Comparison of ENCODE assay signal across 8 mouse cellular contexts in the genomic region with DNA sequence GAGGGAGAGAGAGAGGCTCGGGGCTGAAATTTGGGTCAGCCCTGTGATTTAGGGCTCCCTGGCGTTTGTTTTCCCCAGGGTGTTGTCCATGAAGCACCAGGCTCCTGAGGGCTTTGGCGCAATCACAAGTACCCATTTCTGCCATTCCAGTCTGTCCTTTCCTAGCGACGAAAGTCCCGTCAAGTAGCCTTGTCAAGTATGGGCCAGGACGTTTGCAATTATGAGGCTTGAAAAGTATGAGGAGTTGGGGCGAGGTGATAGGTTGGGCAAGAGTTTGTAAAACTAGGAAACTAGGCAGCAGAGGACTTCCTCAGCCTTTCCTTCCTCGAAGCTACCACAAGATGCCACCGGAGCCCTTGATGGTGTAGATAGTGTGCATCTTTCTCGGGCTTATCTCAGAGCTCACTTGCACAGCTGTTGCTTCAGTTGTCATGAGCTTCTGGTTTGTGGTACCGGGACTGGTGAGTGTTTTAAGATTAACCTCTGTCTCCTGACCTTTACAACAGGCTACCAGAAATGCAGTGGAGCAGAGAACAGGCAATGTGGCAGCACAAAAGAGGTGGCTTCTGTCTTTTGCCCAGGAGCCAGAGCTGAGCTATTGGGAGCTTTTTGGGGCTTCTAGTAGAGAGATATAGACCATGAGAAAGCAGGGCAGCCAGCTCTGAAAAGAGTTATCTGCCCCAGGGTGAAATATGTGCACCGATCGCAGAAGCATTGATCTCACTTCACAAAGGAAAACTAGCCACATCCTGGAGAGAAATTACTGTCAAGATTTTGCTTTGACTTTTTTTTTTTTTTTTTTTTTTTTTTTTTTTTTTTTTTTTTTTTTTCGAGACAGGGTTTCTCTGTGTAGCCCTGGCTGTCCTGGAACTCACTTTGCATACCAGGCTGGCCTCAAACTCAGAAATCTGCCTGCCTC. TPM values are rescaled to one million over a fixed set of nuclear protein-coding genes. Genes with fewer than 3 reads are reported as not detected.
DNase-seq lines count a peak whose midpoint lies in the region; ATAC-seq and TF ChIP-seq lines count a peak whose summit lies in the region.

No protein-coding gene starts in this region.

- no peak overlapping the region for H3K27ac ChIP-seq in heart, embryonic 12.5 days (ENCODE audit: poor library complexity, severe bottlenecking)
- no peak overlapping the region for H3K27ac ChIP-seq in cortical plate, adult 2 months (ENCODE audit: insufficient read depth, low read length)
- H3K27ac ChIP-seq in hindbrain, embryonic 16.5 days (ENCODE audit: low read depth, low read length), result no peak overlapping the region
- peak overlapping the region; percentile 92 for H3K27ac ChIP-seq in liver, embryonic 16.5 days (ENCODE audit: low read length)
- no peak overlapping the region for H3K27ac ChIP-seq in neural tube, embryonic 13.5 days (replicated peaks)

- no peak for DNase-seq in heart, postnatal 10 days
- no peak for DNase-seq in urinary bladder, postnatal 14 days (ENCODE audit: low spot score)
- no peak for DNase-seq in layer of hippocampus, postnatal 36 days

- TF ChIP-seq CTCF in cortical plate, adult 2 months (IDR thresholded peaks at IDR 0.05; ENCODE audit: extremely low read depth, insufficient read depth, low read length), result no peak

- intact Hi-C loops in heart, postnatal 10 days (cut with DNase I), result no loop called here

- no peaks in the 10 kb centered on the region for H3K36me3 ChIP-seq in heart, embryonic 12.5 days
- H3K36me3 ChIP-seq in hindbrain, embryonic 16.5 days (ENCODE audit: control insufficient read depth, insufficient read depth, low read length), result 0 out of 2 replicates have a peak, but pooled peaks cover 7% of the 10 kb centered on the region
- H3K36me3 ChIP-seq in liver, embryonic 16.5 days (ENCODE audit: control insufficient read depth, insufficient read depth), result no peaks in the 10 kb centered on the region
- H3K36me3 ChIP-seq in neural tube, embryonic 13.5 days, result peaks cover 13% of the 10 kb centered on the region

- peak overlapping the region; percentile 84 for H3K4me3 ChIP-seq in heart, embryonic 12.5 days
- peak overlapping the region; percentile 58 for H3K4me3 ChIP-seq in cortical plate, adult 2 months (ENCODE audit: insufficient read depth, low read length)
- H3K4me3 ChIP-seq in hindbrain, embryonic 16.5 days (ENCODE audit: low read length), result peak overlapping the region; percentile 77
- H3K4me3 ChIP-seq in liver, embryonic 16.5 days (ENCODE audit: low read depth, low read length), result peak overlapping the region; percentile 95
- peak overlapping the region; percentile 71 for H3K4me3 ChIP-seq in neural tube, embryonic 13.5 days

- H3K4me2 ChIP-seq in heart, embryonic 12.5 days, result peak overlapping the region; percentile 98
- peak overlapping the region; percentile 99 for H3K4me2 ChIP-seq in hindbrain, embryonic 16.5 days (ENCODE audit: low read length)
- H3K4me2 ChIP-seq in liver, embryonic 16.5 days (ENCODE audit: low read depth, low read length), result peak overlapping the region; percentile 86
- peak overlapping the region; percentile 82 for H3K4me2 ChIP-seq in neural tube, embryonic 13.5 days

- no peak for TF ChIP-seq POLR2A in cortical plate, adult 2 months (IDR thresholded peaks at IDR 0.05; ENCODE audit: extremely low read depth, insufficient read depth, low read length)

- peak overlapping the region; percentile 87 for H3K9ac ChIP-seq in heart, embryonic 12.5 days
- peak overlapping the region; percentile 80 for H3K9ac ChIP-seq in hindbrain, embryonic 16.5 days (ENCODE audit: low read depth, low read length)
- peak overlapping the region; percentile 94 for H3K9ac ChIP-seq in liver, embryonic 16.5 days (ENCODE audit: low read depth, low read length)
- peak overlapping the region; percentile 78 for H3K9ac ChIP-seq in neural tube, embryonic 13.5 days

- ATAC-seq in heart, embryonic 12.5 days (ENCODE audit: insufficient number of reproducible peaks, low FRiP score), result no peak
- no peak for ATAC-seq in hindbrain, embryonic 16.5 days
- ATAC-seq in liver, embryonic 16.5 days (ENCODE audit: low read depth), result peak; percentile 64
- ATAC-seq in neural tube, embryonic 13.5 days (ENCODE audit: low read depth), result no peak

- WGBS in heart, embryonic 12.5 days, result 8% methylated on average over 14 of the region's 15 CpGs
- 19% methylated on average over 15 of the region's 15 CpGs for WGBS in hindbrain, embryonic 16.5 days
- WGBS in liver, embryonic 16.5 days (ENCODE audit: insufficient replicate concordance), result 2% methylated on average over 15 of the region's 15 CpGs
- 20% methylated on average over 15 of the region's 15 CpGs for WGBS in neural tube, embryonic 13.5 days

- no peaks in the 10 kb centered on the region for H3K9me3 ChIP-seq in heart, embryonic 12.5 days (replicated peaks)
- H3K9me3 ChIP-seq in hindbrain, embryonic 16.5 days (ENCODE audit: control insufficient read depth, low read length), result no peaks in the 10 kb centered on the region
- no peaks in the 10 kb centered on the region for H3K9me3 ChIP-seq in liver, embryonic 16.5 days (replicated peaks; ENCODE audit: control insufficient read depth, low read length)
- H3K9me3 ChIP-seq in neural tube, embryonic 13.5 days, result no peaks in the 10 kb centered on the region

- peaks cover 45% of the 10 kb centered on the region for H3K4me1 ChIP-seq in heart, embryonic 12.5 days (replicated peaks)
- H3K4me1 ChIP-seq in cortical plate, adult 2 months (ENCODE audit: control insufficient read depth, insufficient read depth, low read length), result peaks cover 5% of the 10 kb centered on the region; the same call in 1 of the 2 replicates
- H3K4me1 ChIP-seq in hindbrain, embryonic 16.5 days (ENCODE audit: control insufficient read depth, insufficient read depth, low read depth, low read length), result peaks cover 14% of the 10 kb centered on the region
- H3K4me1 ChIP-seq in liver, embryonic 16.5 days (ENCODE audit: control insufficient read depth, low read depth, low read length), result peaks cover 49% of the 10 kb centered on the region
- peaks cover 16% of the 10 kb centered on the region for H3K4me1 ChIP-seq in neural tube, embryonic 13.5 days (replicated peaks)

- 0 out of 2 replicates have a peak, but pooled peaks cover 3% of the 10 kb centered on the region for H3K27me3 ChIP-seq in heart, embryonic 12.5 days (replicated peaks)
- no peaks in the 10 kb centered on the region for H3K27me3 ChIP-seq in hindbrain, embryonic 16.5 days (replicated peaks; ENCODE audit: control insufficient read depth, insufficient read depth, low read length)
- no peaks in the 10 kb centered on the region for H3K27me3 ChIP-seq in liver, embryonic 16.5 days (ENCODE audit: control insufficient read depth, insufficient read depth, low read depth, low read length)
- peaks cover 11% of the 10 kb centered on the region; the same call in 1 of the 2 replicates for H3K27me3 ChIP-seq in neural tube, embryonic 13.5 days

RNA-seq across cellular contexts. Expression of a gene that starts 10.9 kb away (rescaled TPM):
- 17.3 and 20.2 TPM in 2 replicates for polyA plus RNA-seq in heart, embryonic 12.5 days (2016; fragmentation: Nextera tagmentation; extraction: Ambion mirVana)
- 10 to 100 TPM; 10.1 to 14.9 TPM for total RNA-seq in heart, postnatal 10 days (2021)
- polyA plus RNA-seq in cortical plate, adult 2 months (2012; rRNA removed), result 73.6 and 78.2 TPM in 2 replicates
- 18.4 and 23.7 TPM in 2 replicates for polyA plus RNA-seq in hindbrain, embryonic 16.5 days (2015; fragmentation: Nextera tagmentation; extraction: Ambion mirVana)
- 32.7 and 39.1 TPM in 2 replicates for polyA plus RNA-seq in liver, embryonic 16.5 days (2015; fragmentation: Nextera tagmentation; extraction: Ambion mirVana)
- polyA plus RNA-seq in neural tube, embryonic 13.5 days (2015; fragmentation: Nextera tagmentation; extraction: Ambion mirVana), result 23.6 and 29.1 TPM in 2 replicates
- 10 to 100 TPM; 40.9 to 51.4 TPM for total RNA-seq in layer of hippocampus, postnatal 36 days (2021)

RNA-seq across cellular contexts. Expression of a gene that starts 38.0 kb away (rescaled TPM):
- polyA plus RNA-seq in heart, embryonic 12.5 days (2016; fragmentation: Nextera tagmentation; extraction: Ambion mirVana), result 100.0 and 100 TPM in 2 replicates
- 10 to 100 TPM; 26.2 to 32.5 TPM for total RNA-seq in heart, postnatal 10 days (2021)
- polyA plus RNA-seq in cortical plate, adult 2 months (2012; rRNA removed), result 33.9 and 35.4 TPM in 2 replicates
- polyA plus RNA-seq in hindbrain, embryonic 16.5 days (2015; fragmentation: Nextera tagmentation; extraction: Ambion mirVana), result 86.1 and 93.2 TPM in 2 replicates
- 49.4 and 54.4 TPM in 2 replicates for polyA plus RNA-seq in liver, embryonic 16.5 days (2015; fragmentation: Nextera tagmentation; extraction: Ambion mirVana)
- 101 and 115 TPM in 2 replicates for polyA plus RNA-seq in neural tube, embryonic 13.5 days (2015; fragmentation: Nextera tagmentation; extraction: Ambion mirVana)
- 10 to 100 TPM; 34.9 to 35.4 TPM for total RNA-seq in layer of hippocampus, postnatal 36 days (2021)

RNA-seq across cellular contexts. Expression of a gene that starts 49.4 kb away (rescaled TPM):
- polyA plus RNA-seq in heart, embryonic 12.5 days (2016; fragmentation: Nextera tagmentation; extraction: Ambion mirVana), result 9.8 and 11.6 TPM in 2 replicates
- 10 to 100 TPM; 17.4 to 17.6 TPM for total RNA-seq in heart, postnatal 10 days (2021)
- polyA plus RNA-seq in cortical plate, adult 2 months (2012; rRNA removed), result 13.2 and 14.5 TPM in 2 replicates
- polyA plus RNA-seq in hindbrain, embryonic 16.5 days (2015; fragmentation: Nextera tagmentation; extraction: Ambion mirVana), result 11.5 and 14.0 TPM in 2 replicates
- 8.5 and 10.1 TPM in 2 replicates for polyA plus RNA-seq in liver, embryonic 16.5 days (2015; fragmentation: Nextera tagmentation; extraction: Ambion mirVana)
- 11.7 and 12.2 TPM in 2 replicates for polyA plus RNA-seq in neural tube, embryonic 13.5 days (2015; fragmentation: Nextera tagmentation; extraction: Ambion mirVana)
- 10 to 100 TPM; 25.1 to 29.6 TPM for total RNA-seq in layer of hippocampus, postnatal 36 days (2021)

RNA-seq across cellular contexts. Expression of a gene that starts 52.0 kb away (rescaled TPM):
- polyA plus RNA-seq in heart, embryonic 12.5 days (2016; fragmentation: Nextera tagmentation; extraction: Ambion mirVana), result 6.2 TPM in 2 replicates
- 10 to 100 TPM; 15.7 to 19.6 TPM for total RNA-seq in heart, postnatal 10 days (2021)
- polyA plus RNA-seq in cortical plate, adult 2 months (2012; rRNA removed), result 1.8 and 2.4 TPM in 2 replicates
- 1.5 and 2.1 TPM in 2 replicates for polyA plus RNA-seq in hindbrain, embryonic 16.5 days (2015; fragmentation: Nextera tagmentation; extraction: Ambion mirVana)
- polyA plus RNA-seq in liver, embryonic 16.5 days (2015; fragmentation: Nextera tagmentation; extraction: Ambion mirVana), result 2.5 TPM in 2 replicates
- 2.6 and 2.9 TPM in 2 replicates for polyA plus RNA-seq in neural tube, embryonic 13.5 days (2015; fragmentation: Nextera tagmentation; extraction: Ambion mirVana)
- total RNA-seq in layer of hippocampus, postnatal 36 days (2021), result 1 to 10 TPM; 1.7 to 2.4 TPM

RNA-seq across cellular contexts. Expression of a gene that starts 59.1 kb away (rescaled TPM):
- 58.4 and 61.5 TPM in 2 replicates for polyA plus RNA-seq in heart, embryonic 12.5 days (2016; fragmentation: Nextera tagmentation; extraction: Ambion mirVana)
- 10 to 100 TPM; 13.8 to 16.8 TPM for total RNA-seq in heart, postnatal 10 days (2021)
- 18.6 and 19.3 TPM in 2 replicates for polyA plus RNA-seq in cortical plate, adult 2 months (2012; rRNA removed)
- polyA plus RNA-seq in hindbrain, embryonic 16.5 days (2015; fragmentation: Nextera tagmentation; extraction: Ambion mirVana), result 37.9 TPM in 2 replicates
- polyA plus RNA-seq in liver, embryonic 16.5 days (2015; fragmentation: Nextera tagmentation; extraction: Ambion mirVana), result 19.9 and 22.7 TPM in 2 replicates
- 49.2 and 54.2 TPM in 2 replicates for polyA plus RNA-seq in neural tube, embryonic 13.5 days (2015; fragmentation: Nextera tagmentation; extraction: Ambion mirVana)
- total RNA-seq in layer of hippocampus, postnatal 36 days (2021), result 10 to 100 TPM; 15.9 to 16.9 TPM
